In genomic region chr1:131344691-131345090, GRCm38 (mm10) we compare ENCODE assay signal across 15 mouse cellular contexts.
DNase-seq lines count a peak whose midpoint lies in the region; ATAC-seq and TF ChIP-seq lines count a peak whose summit lies in the region.
"Had no signal": no experiment of that assay in that cellular context is flagged by ENCODE, and none has a peak within 500 bp of the region (broad histone marks: within the 10 kb centered on the region; RNA-seq: fewer than 3 reads in every experiment).

No protein-coding gene starts in this region.

- peaks cover 31% of the 10 kb centered on the region for H3K4me1 ChIP-seq in heart, embryonic 12.5 days (replicated peaks)
- H3K4me1 ChIP-seq: limb, embryonic 13.5 days; stomach, embryonic 15.5 days had no signal

- no peak for ATAC-seq in heart, embryonic 12.5 days (ENCODE audit: insufficient number of reproducible peaks, low FRiP score)
- no peak for ATAC-seq in erythroid progenitor cell, adult 5-6 weeks (replicated peaks; ENCODE audit: low FRiP score, poor library complexity, severe bottlenecking)
- ATAC-seq: CD4-positive, CD25-positive, alpha-beta regulatory T cell, adult 4 months; forebrain, postnatal 0 days had no signal

- WGBS in heart, embryonic 12.5 days = 78% methylated on average over 2 of the region's 2 CpGs

- TF ChIP-seq CTCF in layer of hippocampus, adult 2 months (conservative IDR thresholded peaks at IDR 0.05) = 0 out of 2 replicates have a peak, but pooled peaks have one; percentile 5

- peak; percentile 27 for DNase-seq in adrenal gland, postnatal 10 days
- no peak for DNase-seq in adrenal gland, adult 2 months
- DNase-seq in layer of hippocampus, adult 2 months (ENCODE audit: low spot score in 2 of 2) = no peak
- DNase-seq in layer of hippocampus, adult 8-10 months (ENCODE audit: low spot score in 2 of 2) = no peak
- peak; percentile 10 for DNase-seq in lung, postnatal 10 days
- DNase-seq in ovary, postnatal 10 days (ENCODE audit: low spot score) = no peak
- DNase-seq: forebrain, postnatal 0 days; spleen, adult 18-20 months had no signal

- no peaks in the 10 kb centered on the region for H3K27me3 ChIP-seq in heart, embryonic 12.5 days (replicated peaks)
- H3K27me3 ChIP-seq: limb, embryonic 13.5 days; stomach, embryonic 15.5 days had no signal

- no peaks in the 10 kb centered on the region for H3K9me3 ChIP-seq in heart, embryonic 12.5 days (replicated peaks)
- H3K9me3 ChIP-seq: limb, embryonic 13.5 days; stomach, embryonic 15.5 days had no signal

- peak overlapping the region; percentile 32; the same call in 1 of the 2 replicates for H3K27ac ChIP-seq in layer of hippocampus, adult 2 months
- peak overlapping the region; percentile 41 for H3K27ac ChIP-seq in heart, embryonic 12.5 days (ENCODE audit: poor library complexity, severe bottlenecking)
- H3K27ac ChIP-seq: hindbrain, embryonic 14.5 days; limb, embryonic 13.5 days; stomach, embryonic 15.5 days had no signal

- peaks cover 42% of the 10 kb centered on the region for H3K36me3 ChIP-seq in heart, embryonic 12.5 days

- no peak overlapping the region for H3K9ac ChIP-seq in heart, embryonic 12.5 days
- H3K9ac ChIP-seq: forebrain, postnatal 0 days; hindbrain, embryonic 14.5 days; limb, embryonic 13.5 days; stomach, embryonic 15.5 days had no signal

- H3K4me2 ChIP-seq in heart, embryonic 12.5 days = no peak overlapping the region
- H3K4me2 ChIP-seq: hindbrain, embryonic 14.5 days; limb, embryonic 13.5 days; stomach, embryonic 15.5 days had no signal

- no peak overlapping the region for H3K4me3 ChIP-seq in layer of hippocampus, adult 2 months
- no peak overlapping the region for H3K4me3 ChIP-seq in heart, embryonic 12.5 days
- H3K4me3 ChIP-seq: erythroblast, embryonic 14.5 days; limb, embryonic 13.5 days; stomach, embryonic 15.5 days had no signal

Comparison
In these comparisons a context has a peak if more than half of its experiments do, and no peak if none do; other contexts are left out.
1. DNase-seq: peak in adrenal gland, postnatal 10 days (single experiment) and lung, postnatal 10 days (single experiment); none in adrenal gland, adult 2 months (single experiment), layer of hippocampus, adult 2 months (0 of 2), layer of hippocampus, adult 8-10 months (0 of 2) and ovary, postnatal 10 days (single experiment).